Mouse (Mus musculus) right cerebral cortex, adult 18-20 months (tissue): ENCODE data around the gene Trmu.

ENCODE experiments used
- DNase-seq: peaks from one replicate; pipeline ENCODE4 v3.0.0; 2022; ENCODE audit warnings: mixed read lengths

The Trmu gene

GRCm38 (mm10) chr15:85897113-85897512 lies 18.0 kb downstream of the Trmu start:
- DNase-seq: no peak

GRCm38 (mm10) chr15:85899396-85899795 lies 20.3 kb downstream of the Trmu start:
- DNase-seq: no peak

- no peak for DNase-seq
These were observed 21.2 kb downstream of the Trmu start for GRCm38 (mm10) chr15:85900318-85900717.

- no peak for DNase-seq
These were observed 21.7 kb downstream of the Trmu start for GRCm38 (mm10) chr15:85900801-85901200.

- no peak for DNase-seq
These were observed 23.4 kb downstream of the Trmu start for GRCm38 (mm10) chr15:85902505-85902904.

- no peak for DNase-seq
These were observed 24.7 kb downstream of the Trmu start for GRCm38 (mm10) chr15:85903826-85904225.

- DNase-seq: no peak
These were observed 29.8 kb downstream of the Trmu start for GRCm38 (mm10) chr15:85908660-85909491.

- DNase-seq: no peak
These were observed 30.3 kb downstream of the Trmu start for GRCm38 (mm10) chr15:85909492-85909829.

GRCm38 (mm10) chr15:85909931-85910330 lies 30.8 kb downstream of the Trmu start:
- DNase-seq: no peak

GRCm38 (mm10) chr15:85913605-85914004 lies 34.5 kb downstream of the Trmu start:
- no peak for DNase-seq

- no peak for DNase-seq
These were observed 40.2 kb downstream of the Trmu start for GRCm38 (mm10) chr15:85919191-85919891.

GRCm38 (mm10) chr15:85919892-85920248 lies 40.8 kb downstream of the Trmu start:
- no peak for DNase-seq

- DNase-seq: no peak
These were observed 42.7 kb downstream of the Trmu start for GRCm38 (mm10) chr15:85921855-85922254.

GRCm38 (mm10) chr15:85928161-85928560 lies 49.0 kb downstream of the Trmu start:
- no peak for DNase-seq

GRCm38 (mm10) chr15:85935627-85936049 lies 56.5 kb downstream of the Trmu start:
- no peak for DNase-seq
